Mouse (Mus musculus) frontal cortex, postnatal 36 days (tissue): ENCODE measurements around the gene Mrpl22.
"Not testable (repeated sequence)": the region's sequence is repeated elsewhere in the genome, so short reads cannot be mapped to it uniquely, and the experiment has no call there.

Source experiments
- DNase-seq, 2 experiments: peaks; one replicate each; pipeline ENCODE4 v3.0.0; 2022; ENCODE audit warnings: low spot score in 2 of 2

The Mrpl22 gene

GRCm38 (mm10) chr11:58226425-58226824 lies 55.0 kb downstream of the Mrpl22 start:
- DNase-seq = no peak

- DNase-seq = not testable (repeated sequence)
These were observed 56.6 kb downstream of the Mrpl22 start for GRCm38 (mm10) chr11:58228021-58228420.
